Mouse (Mus musculus) limb, embryonic 13.5 days (tissue): Measurements from ENCODE around the gene Apbb1ip. TPM values are rescaled to one million over a fixed set of nuclear protein-coding genes. Genes with fewer than 3 reads are reported as not detected.

Source experiments
- ATAC-seq: fragments of 200-750 bp; cut with Nextera tagmentation; 2 replicates; pipeline ENCODE4 v1.8.0; 2017; ENCODE audit warnings: low read depth, moderate number of reproducible peaks, moderate TSS enrichment; ENCODE audit not compliant: low FRiP score
- H3K27ac ChIP-seq: fragments of 300-500 bp; sonication (generic); 2 replicates; pipeline ENCODE4 v1.5.1; 2015; ENCODE audit warnings: inconsistent platforms, mild to moderate bottlenecking, moderate library complexity
- H3K27me3 ChIP-seq: fragments of 300-500 bp; sonication (generic); 2 replicates; pipeline ENCODE4 v1.6.1; 2015; ENCODE audit warnings: mild to moderate bottlenecking, inconsistent platforms
- H3K36me3 ChIP-seq: fragments of 300-500 bp; sonication (generic); 2 replicates; pipeline ENCODE4 v1.6.1; 2015; ENCODE audit warnings: inconsistent platforms, mild to moderate bottlenecking, moderate library complexity
- H3K4me1 ChIP-seq: fragments of 300-500 bp; sonication (generic); 2 replicates; pipeline ENCODE4 v1.6.1; 2015; ENCODE audit warnings: inconsistent platforms
- H3K4me2 ChIP-seq: fragments of 300-500 bp; sonication (generic); replicated peaks from 2 replicates; pipeline ENCODE4 v1.6.1; 2015; ENCODE audit warnings: inconsistent platforms, mild to moderate bottlenecking, moderate library complexity
- H3K4me3 ChIP-seq: fragments of 300-500 bp; sonication (generic); 2 replicates; pipeline ENCODE4 v1.5.1; 2015; ENCODE audit warnings: moderate library complexity, mild to moderate bottlenecking, inconsistent platforms
- H3K9ac ChIP-seq: fragments of 300-500 bp; sonication (generic); 2 replicates; pipeline ENCODE4 v1.6.1; 2015; ENCODE audit warnings: mild to moderate bottlenecking, inconsistent platforms
- H3K9me3 ChIP-seq: fragments of 300-500 bp; sonication (generic); 2 replicates; pipeline ENCODE4 v1.6.1; 2016; ENCODE audit warnings: inconsistent platforms
- whole genome bisulfite sequencing: fragments of 180-500 bp; shearing (Covaris S2); methylation state at CpG from one replicate; pipeline ENCODE4 v1.1.7; 2015; 5-methylcytosine and 5-hydroxymethylcytosine counted together
- polyA plus RNA-seq: library from polyadenylated mRNA; unstranded; fragments of >200 nt; fragmentation: Nextera tagmentation; extraction: Ambion mirVana; gene quantifications from 2 replicates; pipeline ENCODE4 v1.2.1, GENCODE M21; 2015

The Apbb1ip gene
- polyA plus RNA-seq, 1 experiment from 2014 or later: 1.8 TPM

- ATAC-seq: no peak
- 74% methylated on average over 2 of the region's 2 CpGs for WGBS
Observed at GRCm38 (mm10) chr2:22753461-22754075, 20.3 kb upstream of the Apbb1ip start.

GRCm38 (mm10) chr2:22754222-22754824, 19.6 kb upstream of the Apbb1ip start:
- no peak for ATAC-seq
- H3K9ac ChIP-seq: no peak overlapping the region
- H3K4me1 ChIP-seq: no peaks in the 10 kb centered on the region
- WGBS: 68% methylated on average over 4 of the region's 4 CpGs
- no peaks in the 10 kb centered on the region for H3K36me3 ChIP-seq
- H3K27ac ChIP-seq: no peak overlapping the region
- no peak overlapping the region for H3K4me2 ChIP-seq
- H3K9me3 ChIP-seq: no peaks in the 10 kb centered on the region
- no peaks in the 10 kb centered on the region for H3K27me3 ChIP-seq
- H3K4me3 ChIP-seq: no peak overlapping the region

More at GRCm38 (mm10) chr2:22753461-22754075, 20.3 kb upstream of the Apbb1ip start:
- H3K9ac ChIP-seq: no peak overlapping the region
- H3K4me1 ChIP-seq: no peaks in the 10 kb centered on the region
- H3K9me3 ChIP-seq: no peaks in the 10 kb centered on the region
- no peak overlapping the region for H3K4me2 ChIP-seq
- no peak overlapping the region for H3K4me3 ChIP-seq
- H3K27me3 ChIP-seq: no peaks in the 10 kb centered on the region
- H3K27ac ChIP-seq: no peak overlapping the region
- H3K36me3 ChIP-seq: no peaks in the 10 kb centered on the region

- Histone ChIP-seq H3K27ac (no peak overlapping the region), H3K4me3 (no peak overlapping the region), H3K4me2 (no peak overlapping the region), H3K9ac (no peak overlapping the region), H3K27me3 (no peaks in the 10 kb centered on the region), H3K9me3 (no peaks in the 10 kb centered on the region), H3K36me3 (no peaks in the 10 kb centered on the region), H3K4me1 (no peaks in the 10 kb centered on the region)
- ATAC-seq: no peak
- WGBS: 79% methylated on average over 6 of the region's 6 CpGs
Observed at GRCm38 (mm10) chr2:22755561-22755960, 18.3 kb upstream of the Apbb1ip start.

- Histone ChIP-seq H3K9me3 (no peaks in the 10 kb centered on the region), H3K36me3 (no peaks in the 10 kb centered on the region), H3K27me3 (no peaks in the 10 kb centered on the region), H3K4me3 (no peak overlapping the region), H3K9ac (no peak overlapping the region), H3K4me2 (no peak overlapping the region), H3K27ac (no peak overlapping the region), H3K4me1 (no peaks in the 10 kb centered on the region)
- WGBS: 42% methylated on average over 6 of the region's 6 CpGs
- ATAC-seq: peak; percentile 36; the same call in 1 of the 2 replicates
Observed at GRCm38 (mm10) chr2:22758310-22758972, 15.5 kb upstream of the Apbb1ip start.

- Histone ChIP-seq H3K27ac (no peak overlapping the region), H3K4me1 (no peaks in the 10 kb centered on the region), H3K27me3 (no peaks in the 10 kb centered on the region), H3K9ac (no peak overlapping the region), H3K9me3 (no peaks in the 10 kb centered on the region), H3K36me3 (no peaks in the 10 kb centered on the region), H3K4me2 (no peak overlapping the region), H3K4me3 (no peak overlapping the region)
- ATAC-seq: no peak
- 40% methylated on average over 2 of the region's 2 CpGs for WGBS
Observed at GRCm38 (mm10) chr2:22760452-22760851, 13.4 kb upstream of the Apbb1ip start.

- Histone ChIP-seq H3K4me1 (no peaks in the 10 kb centered on the region), H3K4me2 (no peak overlapping the region), H3K9me3 (no peaks in the 10 kb centered on the region), H3K36me3 (no peaks in the 10 kb centered on the region), H3K27ac (no peak overlapping the region), H3K4me3 (no peak overlapping the region), H3K27me3 (no peaks in the 10 kb centered on the region), H3K9ac (no peak overlapping the region)
- no peak for ATAC-seq
- 72% methylated on average over 7 of the region's 7 CpGs for WGBS
Observed at GRCm38 (mm10) chr2:22761103-22761521, 12.8 kb upstream of the Apbb1ip start.

- Histone ChIP-seq H3K27ac (no peak overlapping the region), H3K36me3 (no peaks in the 10 kb centered on the region), H3K9me3 (no peaks in the 10 kb centered on the region), H3K4me3 (no peak overlapping the region), H3K4me2 (no peak overlapping the region), H3K4me1 (no peaks in the 10 kb centered on the region), H3K9ac (no peak overlapping the region), H3K27me3 (no peaks in the 10 kb centered on the region)
- ATAC-seq: no peak
- 54% methylated on average over 5 of the region's 5 CpGs for WGBS
Observed at GRCm38 (mm10) chr2:22764774-22765387, 9.0 kb upstream of the Apbb1ip start.

- Histone ChIP-seq H3K4me1 (peaks cover 5% of the 10 kb centered on the region), H3K27ac (no peak overlapping the region), H3K27me3 (peaks cover 15% of the 10 kb centered on the region), H3K4me2 (no peak overlapping the region), H3K36me3 (no peaks in the 10 kb centered on the region), H3K9me3 (no peaks in the 10 kb centered on the region), H3K4me3 (no peak overlapping the region), H3K9ac (no peak overlapping the region)
- no peak for ATAC-seq
Observed at GRCm38 (mm10) chr2:22771311-22771710, 2.6 kb upstream of the Apbb1ip start.

GRCm38 (mm10) chr2:22774181-22774751, 372 bp downstream of the Apbb1ip start:
- Histone ChIP-seq H3K36me3 (no peaks in the 10 kb centered on the region), H3K9ac (peak overlapping the region; percentile 66), H3K4me2 (peak overlapping the region; percentile 75), H3K27me3 (peaks cover 15% of the 10 kb centered on the region), H3K27ac (no peak overlapping the region), H3K9me3 (no peaks in the 10 kb centered on the region), H3K4me1 (peaks cover 5% of the 10 kb centered on the region), H3K4me3 (peak overlapping the region; percentile 42)
- peak; percentile 69; the same call in 1 of the 2 replicates for ATAC-seq
- under 1% methylated on average over 28 of the region's 28 CpGs for WGBS

- Histone ChIP-seq H3K27me3 (peaks cover 15% of the 10 kb centered on the region), H3K9ac (no peak overlapping the region), H3K27ac (no peak overlapping the region), H3K4me3 (no peak overlapping the region), H3K4me2 (peak overlapping the region; percentile 75; the same call in 1 of the 2 replicates), H3K9me3 (no peaks in the 10 kb centered on the region), H3K36me3 (no peaks in the 10 kb centered on the region), H3K4me1 (peaks cover 5% of the 10 kb centered on the region)
- ATAC-seq: no peak
- 58% methylated on average over 8 of the region's 8 CpGs for whole genome bisulfite sequencing
Observed at GRCm38 (mm10) chr2:22775213-22775612, 1.3 kb downstream of the Apbb1ip start.

- Histone ChIP-seq H3K27ac (no peak overlapping the region), H3K4me3 (no peak overlapping the region), H3K27me3 (peaks cover 15% of the 10 kb centered on the region), H3K36me3 (no peaks in the 10 kb centered on the region), H3K9ac (no peak overlapping the region), H3K4me1 (peaks cover 5% of the 10 kb centered on the region), H3K4me2 (no peak overlapping the region), H3K9me3 (no peaks in the 10 kb centered on the region)
- ATAC-seq: no peak
- 60% methylated on average over 3 of the region's 3 CpGs for WGBS
Observed at GRCm38 (mm10) chr2:22775681-22776080, 1.8 kb downstream of the Apbb1ip start.
